Comparison of ENCODE assay signal across 28 mouse cellular contexts in the genomic region with DNA sequence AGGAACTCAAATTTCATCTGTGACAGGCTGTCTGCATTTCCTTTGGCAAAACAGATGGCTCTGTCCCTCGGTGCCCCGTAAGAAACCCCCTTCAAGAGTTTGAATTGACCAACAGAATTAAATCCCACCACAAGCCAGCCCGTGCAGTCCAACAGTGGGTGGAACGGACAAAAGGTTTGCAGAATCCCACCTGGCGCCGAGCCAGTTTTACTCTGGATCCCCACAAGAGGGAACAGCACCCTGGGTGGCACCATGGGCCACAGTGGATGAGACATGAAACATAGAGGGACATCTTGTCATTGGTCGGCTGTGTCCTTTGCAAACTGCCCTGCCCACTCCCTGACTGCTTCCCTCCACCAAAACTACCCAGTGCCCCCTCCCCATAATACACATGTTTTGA.
DNase-seq lines count a peak whose midpoint lies in the region; ATAC-seq and TF ChIP-seq lines count a peak whose summit lies in the region.
"Had no signal": no experiment of that assay in that cellular context is flagged by ENCODE, and none has a peak within 500 bp of the region (broad histone marks: within the 10 kb centered on the region; RNA-seq: fewer than 3 reads in every experiment).

No protein-coding gene starts in this region.

- no peaks in the 10 kb centered on the region for H3K9me3 ChIP-seq in embryonic facial prominence, embryonic 13.5 days
- H3K9me3 ChIP-seq in embryonic facial prominence, embryonic 10.5 days = no peaks in the 10 kb centered on the region
- no peaks in the 10 kb centered on the region for H3K9me3 ChIP-seq in stomach, postnatal 0 days (ENCODE audit: control insufficient read depth, low read length)
- H3K9me3 ChIP-seq: heart, embryonic 13.5 days; hindbrain, embryonic 10.5 days; intestine, embryonic 15.5 days; limb, embryonic 12.5 days; lung, embryonic 15.5 days; megakaryocyte, embryonic 14.5 days; midbrain, embryonic 13.5 days had no signal

- no peak overlapping the region for H3K27ac ChIP-seq in embryonic facial prominence, embryonic 13.5 days
- no peak overlapping the region for H3K27ac ChIP-seq in embryonic facial prominence, embryonic 10.5 days (replicated peaks)
- no peak overlapping the region for H3K27ac ChIP-seq in stomach, postnatal 0 days (replicated peaks)
- H3K27ac ChIP-seq: gastrocnemius, adult 2 months; heart, embryonic 13.5 days; hindbrain, embryonic 10.5 days; intestine, embryonic 15.5 days; limb, embryonic 12.5 days; lung, embryonic 15.5 days; midbrain, embryonic 13.5 days had no signal

- WGBS in embryonic facial prominence, embryonic 13.5 days = 80% methylated on average over 7 of the region's 7 CpGs
- WGBS in embryonic facial prominence, embryonic 10.5 days = 84% methylated on average over 7 of the region's 7 CpGs
- 74% methylated on average over 7 of the region's 7 CpGs for WGBS in stomach, postnatal 0 days

- intact Hi-C loops in left cerebral cortex, postnatal 4 days (cut with DNase I) = loop anchor here (5.0 kb wide), 1 partner anchor 214 kb away; no protein-coding TSS in a partner anchor

- TF ChIP-seq EP300 in stomach, postnatal 0 days (optimal IDR thresholded peaks at IDR 0.05) = no peak

- H3K4me3 ChIP-seq in embryonic facial prominence, embryonic 13.5 days = no peak overlapping the region
- no peak overlapping the region for H3K4me3 ChIP-seq in embryonic facial prominence, embryonic 10.5 days
- no peak overlapping the region for H3K4me3 ChIP-seq in stomach, postnatal 0 days (ENCODE audit: low read depth, low read length)
- H3K4me3 ChIP-seq: gastrocnemius, adult 2 months; heart, embryonic 13.5 days; hindbrain, embryonic 10.5 days; intestine, embryonic 15.5 days; limb, embryonic 12.5 days; lung, embryonic 15.5 days; megakaryocyte, embryonic 14.5 days; midbrain, embryonic 13.5 days had no signal

- DNase-seq in embryonic facial prominence, embryonic 10.5 days (ENCODE audit: low spot score) = no peak
- DNase-seq in left cerebral cortex, postnatal 4 days = peak; percentile 25
- no peak for DNase-seq in left cerebral cortex, adult 8-10 months (ENCODE audit: low spot score in 2 of 2)
- peak; percentile 46 for DNase-seq in right cerebral cortex, postnatal 4 days
- DNase-seq in right cerebral cortex, adult 2 months (ENCODE audit: low spot score in 2 of 2) = no peak
- DNase-seq in stomach, postnatal 0 days (ENCODE audit: low spot score) = no peak
- DNase-seq: adrenal gland, postnatal 25 days; cerebellum, adult 9-10 months; gastrocnemius, adult 2 months; heart, postnatal 10 days; kidney, adult 2 months; layer of hippocampus, postnatal 36 days; lung, postnatal 4 days; retina, postnatal 1 day; thymus, adult 18-20 months; thymus, postnatal 25 days had no signal

- H3K36me3 ChIP-seq in embryonic facial prominence, embryonic 13.5 days = peaks cover 13% of the 10 kb centered on the region
- no peaks in the 10 kb centered on the region for H3K36me3 ChIP-seq in embryonic facial prominence, embryonic 10.5 days (replicated peaks)
- H3K36me3 ChIP-seq in stomach, postnatal 0 days (ENCODE audit: control insufficient read depth, insufficient read depth, low read length) = no peaks in the 10 kb centered on the region
- H3K36me3 ChIP-seq: hindbrain, embryonic 10.5 days; intestine, embryonic 15.5 days; limb, embryonic 12.5 days; lung, embryonic 15.5 days had no signal

- H3K27me3 ChIP-seq in embryonic facial prominence, embryonic 13.5 days = no peaks in the 10 kb centered on the region
- no peaks in the 10 kb centered on the region for H3K27me3 ChIP-seq in embryonic facial prominence, embryonic 10.5 days (replicated peaks; ENCODE audit: low read depth, poor library complexity, severe bottlenecking)
- H3K27me3 ChIP-seq in stomach, postnatal 0 days (ENCODE audit: control insufficient read depth, insufficient read depth, low read length) = no peaks in the 10 kb centered on the region
- H3K27me3 ChIP-seq: heart, embryonic 13.5 days; intestine, embryonic 15.5 days; limb, embryonic 12.5 days; lung, embryonic 15.5 days; megakaryocyte, embryonic 14.5 days; midbrain, embryonic 13.5 days had no signal

- H3K4me2 ChIP-seq in embryonic facial prominence, embryonic 13.5 days = no peak overlapping the region
- H3K4me2 ChIP-seq in stomach, postnatal 0 days (replicated peaks; ENCODE audit: low read depth) = no peak overlapping the region
- H3K4me2 ChIP-seq: heart, embryonic 13.5 days; intestine, embryonic 15.5 days; limb, embryonic 12.5 days; liver, embryonic 11.5 days; lung, embryonic 15.5 days; midbrain, embryonic 13.5 days had no signal

- no peak overlapping the region for H3K9ac ChIP-seq in embryonic facial prominence, embryonic 13.5 days
- H3K9ac ChIP-seq in stomach, postnatal 0 days (ENCODE audit: low read length) = no peak overlapping the region
- H3K9ac ChIP-seq: heart, embryonic 13.5 days; intestine, embryonic 15.5 days; limb, embryonic 12.5 days; lung, embryonic 15.5 days; midbrain, embryonic 13.5 days had no signal

- H3K4me1 ChIP-seq in embryonic facial prominence, embryonic 13.5 days = peaks cover 7% of the 10 kb centered on the region; the same call in 1 of the 2 replicates
- H3K4me1 ChIP-seq in embryonic facial prominence, embryonic 10.5 days = no peaks in the 10 kb centered on the region
- no peaks in the 10 kb centered on the region for H3K4me1 ChIP-seq in stomach, postnatal 0 days (replicated peaks; ENCODE audit: control insufficient read depth, insufficient read depth)
- H3K4me1 ChIP-seq: heart, embryonic 13.5 days; hindbrain, embryonic 10.5 days; intestine, embryonic 15.5 days; limb, embryonic 12.5 days; lung, embryonic 15.5 days; midbrain, embryonic 13.5 days had no signal

- ATAC-seq in embryonic facial prominence, embryonic 13.5 days (ENCODE audit: insufficient number of reproducible peaks, insufficient read depth, low FRiP score, low TSS enrichment, low read depth) = peak; percentile 26; the same call in 1 of the 2 replicates
- ATAC-seq in stomach, postnatal 0 days (ENCODE audit: low FRiP score, low TSS enrichment) = 0 out of 2 replicates have a peak, but pooled peaks have one; percentile 35
- ATAC-seq: CD4-positive, CD25-positive, alpha-beta regulatory T cell, adult 4 months; forebrain, embryonic 16.5 days; hindbrain, embryonic 16.5 days; intestine, embryonic 15.5 days; midbrain, embryonic 13.5 days had no signal

- 0 out of 2 replicates have a peak, but pooled peaks have one; percentile 4 for TF ChIP-seq CTCF in stomach, postnatal 0 days (IDR thresholded peaks at IDR 0.05; ENCODE audit: low read depth)

Comparison
In these comparisons a context has a peak if more than half of its experiments do, and no peak if none do; other contexts are left out.
1. DNase-seq: peak in left cerebral cortex, postnatal 4 days (single experiment) and right cerebral cortex, postnatal 4 days (single experiment); none in embryonic facial prominence, embryonic 10.5 days (single experiment), left cerebral cortex, adult 8-10 months (0 of 2), right cerebral cortex, adult 2 months (0 of 2) and stomach, postnatal 0 days (single experiment).